Mouse (Mus musculus) small intestine, adult 2 months (tissue): Measurements from ENCODE around the gene Iqgap3.

Experiments used
- CTCF ChIP-seq: fragments of 200-500 bp; IDR thresholded peaks from 2 replicates; pipeline ENCODE4 v1.5.1; 2012; ENCODE audit warnings: low read depth, mild to moderate bottlenecking, control low read depth, inconsistent platforms, low read length, moderate library complexity, mixed read lengths; ENCODE audit not compliant: insufficient replicate concordance, insufficient read length; ENCODE audit errors: extremely low read depth
- POLR2A ChIP-seq: fragments of 200-500 bp; IDR thresholded peaks from 2 replicates; pipeline ENCODE4 v1.6.1; 2012; ENCODE audit warnings: low read depth, mild to moderate bottlenecking, control low read depth, inconsistent platforms, low read length, moderate library complexity

GRCm38 (mm10) chr3:88097666-88098065 is 15.9 kb downstream of the Iqgap3 start:
- no peak for TF ChIP-seq CTCF
- TF ChIP-seq POLR2A: no peak
